Mouse (Mus musculus) testis, adult 2 months (tissue): ENCODE measurements around the gene Ttyh1. TPM values are rescaled to one million over a fixed set of nuclear protein-coding genes. Genes with fewer than 3 reads are reported as not detected.
A peak's percentile ranks its signal among the peaks of the same experiment; 100 is the strongest.

Experiments
- H3K27ac ChIP-seq: fragments of 200-500 bp; 2 replicates; pipeline ENCODE4 v1.5.1; 2012; ENCODE audit warnings: low read depth, low read length; ENCODE audit not compliant: control insufficient read depth, insufficient read depth
- H3K27me3 ChIP-seq: fragments of 200-500 bp; 2 replicates; pipeline ENCODE4 v1.6.1; 2012; ENCODE audit warnings: mild to moderate bottlenecking, low read length, moderate library complexity; ENCODE audit not compliant: control insufficient read depth, insufficient read depth
- H3K36me3 ChIP-seq: fragments of 200-500 bp; 2 replicates; pipeline ENCODE4 v1.6.1; 2012; ENCODE audit warnings: mild to moderate bottlenecking, low read length; ENCODE audit not compliant: control insufficient read depth, insufficient read depth
- H3K4me1 ChIP-seq: fragments of 200-500 bp; 2 replicates; pipeline ENCODE4 v1.6.1; 2012; ENCODE audit warnings: low read length; ENCODE audit not compliant: control insufficient read depth, insufficient read depth
- H3K4me3 ChIP-seq: fragments of 200-500 bp; 2 replicates; pipeline ENCODE4 v1.5.1; 2012; ENCODE audit warnings: low read depth, mild to moderate bottlenecking, low read length, moderate library complexity, mixed read lengths; ENCODE audit not compliant: control insufficient read depth
- CTCF ChIP-seq: fragments of 200-500 bp; IDR thresholded peaks from 2 replicates; pipeline ENCODE4 v1.5.1; 2012; ENCODE audit warnings: low read depth, mild to moderate bottlenecking, inconsistent platforms, low read length, moderate library complexity; ENCODE audit not compliant: control insufficient read depth, insufficient read depth, insufficient replicate concordance
- POLR2A ChIP-seq: fragments of 200-500 bp; IDR thresholded peaks from 2 replicates; pipeline ENCODE4 v1.6.1; 2012; ENCODE audit warnings: low read depth, mild to moderate bottlenecking, inconsistent platforms, low read length, moderate library complexity; ENCODE audit not compliant: control insufficient read depth
- polyA plus RNA-seq: library from polyadenylated mRNA; depleted of rRNA; stranded (reverse); fragments of >200 nt; gene quantifications from 2 replicates; pipeline ENCODE4 v1.2.3, GENCODE M21; 2012

The Ttyh1 gene
- polyA plus RNA-seq, 1 experiment = 70.0 TPM

DNA sequence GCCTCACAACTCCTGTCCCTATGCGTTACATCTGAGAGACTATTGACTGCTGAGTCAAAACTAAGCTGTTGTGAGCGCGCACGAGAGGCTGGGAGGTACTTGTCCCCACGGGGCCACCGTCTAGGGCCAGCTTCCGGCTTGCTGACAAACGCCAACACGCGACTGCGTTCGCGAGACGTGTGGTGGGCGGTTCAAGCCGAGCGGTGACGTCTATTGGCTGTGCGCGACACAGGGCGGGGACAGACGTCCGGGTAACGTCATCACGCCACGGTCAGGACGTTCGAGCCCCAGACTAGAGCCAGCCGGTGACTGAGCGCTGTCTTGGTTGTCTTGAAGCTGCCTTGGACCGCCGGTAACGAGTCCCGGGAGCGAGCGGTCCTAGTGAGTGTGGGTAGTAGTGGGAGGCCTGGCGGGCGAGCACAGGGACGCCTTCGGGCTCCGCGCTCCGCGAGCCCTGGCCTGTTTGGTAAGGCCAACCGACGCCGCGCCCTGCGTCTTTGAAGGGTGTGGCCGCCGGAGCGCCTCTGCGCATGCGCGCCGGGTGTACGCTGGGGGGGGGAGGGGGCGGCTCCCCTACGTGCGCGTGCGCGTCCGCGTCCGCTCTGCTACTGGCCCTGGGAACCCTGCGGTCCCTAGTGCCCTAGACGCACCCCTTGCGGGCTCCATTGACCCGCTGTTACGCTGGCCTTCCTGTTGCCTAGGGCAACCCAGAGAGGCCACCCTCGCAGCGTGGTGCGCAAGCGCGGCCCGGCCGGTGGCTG, 17.7 kb downstream of the Ttyh1 start, which contains the start of gene Leng8:
Leng8 (plus strand) TSS at position 269 of the 761 bp plus-strand sequence.
- H3K4me3 ChIP-seq = peak within 1 kb of the TSS; percentile 94
- peaks cover 2% of the 10 kb centered on the region; the same call in 1 of the 2 replicates for H3K4me1 ChIP-seq
- no peak for TF ChIP-seq CTCF
- peak; percentile 93 for TF ChIP-seq POLR2A
- H3K27ac ChIP-seq = peak within 1 kb of the TSS; percentile 99
- no peaks in the 10 kb centered on the region for H3K27me3 ChIP-seq
- H3K36me3 ChIP-seq = no peaks in the 10 kb centered on the region

DNA sequence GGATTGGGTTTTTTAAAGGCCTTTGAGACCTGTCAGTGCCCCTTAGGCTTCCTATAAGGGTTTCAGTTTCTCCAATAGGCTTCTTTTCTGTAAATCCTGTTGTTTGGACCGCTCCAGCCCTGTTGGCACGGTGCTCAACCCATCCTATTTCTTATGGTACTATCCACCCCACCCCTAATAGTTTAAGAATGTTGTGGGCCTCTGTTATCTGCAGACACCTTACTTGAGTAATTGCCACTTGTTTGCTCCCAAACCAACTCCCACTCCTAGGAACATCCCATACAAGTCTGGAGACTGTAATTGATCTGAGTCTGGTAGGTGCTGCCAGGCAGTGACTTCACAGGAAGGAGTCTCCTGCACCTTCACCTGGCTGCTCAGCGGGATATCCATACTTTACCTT, 18.5 kb downstream of the Ttyh1 start:
- Histone ChIP-seq H3K27me3 (no peaks in the 10 kb centered on the region), H3K36me3 (no peaks in the 10 kb centered on the region; the same call in 1 of the 2 replicates), H3K4me3 (peak overlapping the region; percentile 94), H3K27ac (peak overlapping the region; percentile 99), H3K4me1 (peaks cover 2% of the 10 kb centered on the region; the same call in 1 of the 2 replicates)
- TF ChIP-seq POLR2A = no peak
- no peak for TF ChIP-seq CTCF

DNA sequence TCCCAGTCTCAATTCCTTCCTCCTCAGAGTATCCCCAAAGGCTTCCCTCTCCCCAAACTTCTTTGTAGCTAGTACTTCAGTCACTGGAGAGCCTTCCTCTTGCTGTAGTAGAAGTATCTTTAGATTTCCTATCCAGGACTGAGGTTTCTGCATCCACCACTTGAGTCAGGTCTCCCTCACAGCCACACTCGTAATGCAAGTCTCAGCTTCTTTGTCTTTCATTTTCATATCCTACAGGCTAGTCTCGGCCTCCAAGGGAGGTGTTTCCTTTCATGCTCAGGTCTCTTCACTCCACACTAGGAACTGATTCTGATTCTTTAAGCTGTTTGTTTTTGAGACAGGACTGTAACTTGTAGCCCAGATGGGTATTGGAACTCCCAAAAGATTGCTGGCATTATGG, 19.0 kb downstream of the Ttyh1 start:
- Histone ChIP-seq H3K4me3 (peak overlapping the region; percentile 94), H3K27me3 (no peaks in the 10 kb centered on the region), H3K4me1 (peaks cover 2% of the 10 kb centered on the region; the same call in 1 of the 2 replicates), H3K27ac (no peak overlapping the region), H3K36me3 (no peaks in the 10 kb centered on the region; the same call in 1 of the 2 replicates)
- TF ChIP-seq CTCF (no peak), POLR2A (no peak)

DNA sequence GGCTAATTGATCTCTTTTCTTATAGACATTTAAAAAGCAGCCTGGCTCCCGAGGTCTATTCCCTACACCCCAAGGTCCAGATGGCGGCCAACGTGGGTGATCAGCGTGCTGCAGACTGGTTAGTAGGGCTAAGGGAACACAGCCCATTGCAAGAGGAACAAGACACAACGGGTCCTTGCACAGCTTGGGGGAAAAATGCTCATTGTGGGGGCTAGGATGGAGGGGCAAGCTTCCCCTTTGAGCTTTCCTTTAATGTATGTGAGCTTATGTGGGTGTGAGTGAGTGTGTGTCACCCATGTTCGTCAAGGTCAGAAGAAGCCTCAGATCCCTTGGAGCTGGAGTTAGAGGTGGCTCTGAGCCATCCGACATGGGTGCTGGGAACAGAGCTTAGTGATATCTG, 19.5 kb downstream of the Ttyh1 start:
- H3K4me1 ChIP-seq = peaks cover 2% of the 10 kb centered on the region; the same call in 1 of the 2 replicates
- no peak overlapping the region for H3K27ac ChIP-seq
- H3K27me3 ChIP-seq = no peaks in the 10 kb centered on the region
- no peaks in the 10 kb centered on the region; the same call in 1 of the 2 replicates for H3K36me3 ChIP-seq
- no peak for TF ChIP-seq POLR2A
- TF ChIP-seq CTCF = no peak
- peak overlapping the region; percentile 94 for H3K4me3 ChIP-seq

GRCm38 (mm10) chr7:4139391-4139790, 20.2 kb downstream of the Ttyh1 start:
- H3K27me3 ChIP-seq = no peaks in the 10 kb centered on the region
- H3K36me3 ChIP-seq = no peaks in the 10 kb centered on the region; the same call in none of the 2 replicates
- no peak for TF ChIP-seq CTCF
- no peak overlapping the region for H3K27ac ChIP-seq
- H3K4me1 ChIP-seq = no peaks in the 10 kb centered on the region
- H3K4me3 ChIP-seq = no peak overlapping the region

DNA sequence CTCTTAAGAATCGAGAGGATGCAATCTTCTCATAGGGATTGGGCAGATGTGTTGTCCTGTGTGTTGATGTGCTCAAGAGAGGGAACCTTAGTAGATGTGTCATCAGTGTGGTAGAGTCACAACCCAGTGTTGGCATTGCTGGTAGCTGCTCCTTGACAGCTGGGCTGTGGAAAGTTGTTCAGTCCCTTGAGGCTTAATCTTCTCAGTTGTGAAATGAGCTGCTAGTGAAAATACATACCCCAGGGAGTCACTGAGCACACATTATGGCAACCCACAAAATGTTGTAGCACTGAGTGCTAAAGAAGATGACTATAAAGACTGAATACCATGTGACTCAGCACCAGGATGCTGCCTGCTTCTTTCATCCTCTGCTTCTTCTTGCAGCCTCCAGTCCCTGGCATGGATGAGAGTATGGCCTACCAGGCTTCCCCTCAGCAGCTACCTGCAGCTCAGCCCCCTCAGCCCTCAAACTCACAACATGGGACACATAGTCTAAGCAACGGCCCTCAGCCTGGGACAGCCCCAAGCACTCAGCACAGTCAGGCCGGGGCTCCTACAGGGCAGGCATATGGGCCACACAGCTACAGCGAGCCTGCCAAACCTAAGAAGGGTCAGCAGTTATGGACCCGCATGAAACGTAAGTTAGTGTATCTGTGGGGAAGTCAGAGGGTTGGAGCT, 22.6 kb downstream of the Ttyh1 start:
- Histone ChIP-seq H3K4me1 (peaks cover 3% of the 10 kb centered on the region; the same call in 1 of the 2 replicates), H3K36me3 (no peaks in the 10 kb centered on the region; the same call in none of the 2 replicates), H3K4me3 (no peak overlapping the region), H3K27me3 (no peaks in the 10 kb centered on the region), H3K27ac (no peak overlapping the region)
- TF ChIP-seq POLR2A (no peak), CTCF (no peak)

GRCm38 (mm10) chr7:4142796-4143445, 23.7 kb downstream of the Ttyh1 start:
- Histone ChIP-seq H3K36me3 (no peaks in the 10 kb centered on the region; the same call in none of the 2 replicates), H3K27me3 (no peaks in the 10 kb centered on the region), H3K4me3 (no peak overlapping the region; the same call in 1 of the 2 replicates), H3K4me1 (peaks cover 9% of the 10 kb centered on the region), H3K27ac (no peak overlapping the region)
- TF ChIP-seq CTCF = no peak
- TF ChIP-seq POLR2A = no peak
